Mouse (Mus musculus): Measurements from ENCODE around the gene Rbfox2.

Gene Rbfox2

DNA sequence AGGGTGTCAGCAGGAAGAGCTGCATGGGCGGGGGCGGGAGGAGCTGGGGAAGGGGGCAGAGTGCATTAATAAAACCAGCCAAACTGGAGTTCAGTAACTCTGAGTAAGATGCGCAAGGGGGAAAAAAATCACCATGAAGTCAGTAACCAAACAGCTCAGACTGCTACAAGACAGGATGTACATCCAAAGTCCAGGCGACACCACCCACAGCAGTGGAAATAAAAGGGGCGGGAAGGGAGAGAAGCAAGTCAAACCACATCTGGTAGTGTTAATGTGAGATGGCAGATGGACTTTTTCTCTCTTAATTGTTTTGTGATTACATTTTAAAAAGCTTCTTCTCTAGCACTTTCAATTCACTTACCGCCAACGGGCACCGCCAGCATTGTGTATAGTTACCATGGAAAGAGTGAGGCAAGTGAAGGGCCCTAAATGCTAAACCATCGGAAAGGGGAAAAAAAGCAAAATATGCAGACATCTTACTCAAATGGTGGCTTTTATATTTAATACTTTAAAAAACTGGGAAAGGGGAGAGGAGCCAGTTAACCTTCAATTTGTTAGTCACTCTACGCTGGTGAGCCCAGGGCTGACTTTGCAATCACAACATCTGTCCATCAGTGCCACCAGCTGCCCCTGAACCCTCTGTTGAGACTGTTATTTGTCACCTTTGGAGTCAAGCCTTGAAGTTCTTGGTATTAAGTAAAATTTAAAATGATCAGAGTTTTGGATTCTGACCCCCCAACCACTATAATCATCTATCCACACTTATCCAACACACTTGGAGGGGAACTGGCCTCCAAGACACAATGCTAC lies 202.2 kb downstream of the Rbfox2 start:
- in situ Hi-C loops (cut with MboI, MseI), result no loop called here

DNA sequence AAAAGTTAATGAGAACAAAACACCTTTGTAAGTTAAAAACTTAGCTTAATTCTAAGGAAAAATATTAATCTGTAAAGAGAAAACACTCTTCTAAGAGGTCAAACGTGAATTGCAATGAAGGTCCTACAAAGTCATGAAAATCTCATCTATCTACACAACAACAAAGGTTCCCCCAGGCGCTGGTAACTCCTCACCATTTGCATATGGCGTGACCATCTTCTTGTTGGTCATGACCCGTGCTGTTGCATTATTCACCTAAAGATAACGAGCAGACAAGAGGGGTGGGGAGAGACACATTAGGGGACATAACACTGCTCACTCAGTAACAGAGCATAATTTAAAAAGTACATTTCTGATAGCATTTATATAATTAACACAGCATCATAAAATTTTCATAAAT lies 204.1 kb downstream of the Rbfox2 start:
- in situ Hi-C loops (cut with MboI, MseI), result no loop called here

DNA sequence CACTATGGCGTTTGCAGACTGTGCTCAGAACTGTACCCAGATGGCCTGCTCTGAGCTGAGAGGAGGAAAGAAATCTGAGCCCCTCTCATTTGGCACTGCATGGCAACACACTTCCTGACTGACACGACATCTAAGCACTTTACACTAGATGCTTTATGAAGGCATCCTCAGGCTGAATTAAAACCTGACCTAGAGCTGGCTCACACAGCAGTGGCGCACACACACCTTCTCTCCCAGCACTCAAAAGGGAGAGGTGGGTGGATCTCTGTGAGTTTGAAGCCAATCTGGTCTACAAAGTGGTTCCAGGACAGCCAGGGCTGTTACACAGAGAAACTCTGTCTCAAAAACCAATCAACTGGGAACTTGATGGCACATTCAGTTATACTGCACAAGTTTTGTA lies 207.0 kb downstream of the Rbfox2 start:
- in situ Hi-C loops (cut with MboI, MseI), result no loop called here

DNA sequence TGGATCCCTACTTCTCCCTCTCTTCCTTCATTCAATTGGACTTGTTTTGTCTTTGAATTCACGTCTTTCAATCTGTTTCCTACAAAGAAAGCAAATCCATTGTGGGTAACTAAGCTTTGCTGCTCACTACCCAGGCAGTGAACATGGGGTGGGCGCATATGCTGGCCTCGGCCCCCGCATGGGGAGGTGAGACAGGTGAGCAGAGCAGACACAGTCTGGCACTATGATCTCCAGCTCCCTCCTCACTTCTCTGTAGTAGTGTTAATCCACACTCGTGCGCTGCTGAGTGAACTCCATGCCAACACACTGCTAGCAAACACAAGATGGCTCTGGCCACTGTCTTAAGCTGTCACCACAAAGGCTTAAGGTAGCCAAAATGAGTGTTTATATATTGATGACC lies 209.4 kb downstream of the Rbfox2 start:
- in situ Hi-C loops (cut with MboI, MseI), result no loop called here

DNA sequence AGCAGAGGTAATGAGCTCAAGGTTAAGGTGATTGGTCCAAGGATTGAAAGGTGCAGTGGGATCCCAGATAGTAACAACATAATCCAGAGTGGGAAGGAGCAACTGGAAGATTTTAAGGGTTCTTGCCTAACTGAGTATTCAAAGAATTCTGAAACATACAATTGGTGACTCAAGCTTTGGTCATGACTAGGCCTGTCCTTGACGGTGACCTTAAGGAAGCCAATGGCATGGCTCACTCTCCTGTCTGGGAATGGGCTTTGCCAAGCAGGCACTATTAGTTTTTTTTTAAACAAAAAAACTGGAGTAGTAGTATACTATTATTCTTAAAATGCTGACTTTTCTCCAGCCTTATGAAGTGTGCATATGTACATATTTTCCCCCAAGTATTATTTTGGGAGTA lies 211.6 kb downstream of the Rbfox2 start:
- in situ Hi-C loops (cut with MboI, MseI), result no loop called here

DNA sequence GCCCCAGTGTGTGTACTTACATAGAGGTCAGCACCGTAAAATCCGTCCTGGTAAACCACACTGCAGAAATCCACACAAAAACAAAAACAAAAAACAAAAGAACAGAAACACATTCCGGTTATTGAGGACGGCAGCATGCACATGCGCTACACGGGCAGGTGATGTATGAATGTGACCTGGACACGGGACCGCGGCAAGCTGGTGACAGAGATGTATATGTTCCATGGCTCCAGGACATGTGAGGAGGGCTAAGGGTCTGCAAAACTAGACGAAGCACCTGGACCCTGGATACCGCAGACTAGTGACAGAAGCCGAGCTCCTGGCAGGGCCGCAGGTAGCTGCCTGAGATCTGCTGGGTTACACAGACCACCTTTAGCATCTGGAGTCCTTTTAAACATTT lies 212.4 kb downstream of the Rbfox2 start:
- in situ Hi-C loops (cut with MboI, MseI), result no loop called here

GRCm38 (mm10) chr15:77091394-77091793 lies 215.4 kb downstream of the Rbfox2 start:
- in situ Hi-C loops (cut with MboI, MseI), result no loop called here

DNA sequence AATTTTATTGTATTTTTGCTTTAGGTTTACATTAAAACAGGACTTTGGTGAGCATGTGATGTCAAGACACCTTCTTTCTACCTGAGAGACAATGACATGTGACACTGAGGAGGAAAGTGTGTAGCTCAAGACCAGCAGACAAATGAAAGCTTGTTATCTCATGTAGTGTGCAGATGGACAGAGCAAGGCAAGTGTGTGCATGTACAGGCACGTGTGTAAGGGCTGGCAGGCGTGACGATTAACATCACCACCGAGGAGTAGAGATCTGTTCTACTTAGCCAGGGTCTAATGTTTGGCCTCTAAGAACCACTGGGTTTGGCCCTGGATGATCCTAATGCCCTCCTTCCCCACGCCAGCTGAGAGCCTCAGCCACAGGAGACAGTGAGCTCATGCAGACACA lies 216.3 kb downstream of the Rbfox2 start:
- in situ Hi-C loops (cut with MboI, MseI), result no loop called here

DNA sequence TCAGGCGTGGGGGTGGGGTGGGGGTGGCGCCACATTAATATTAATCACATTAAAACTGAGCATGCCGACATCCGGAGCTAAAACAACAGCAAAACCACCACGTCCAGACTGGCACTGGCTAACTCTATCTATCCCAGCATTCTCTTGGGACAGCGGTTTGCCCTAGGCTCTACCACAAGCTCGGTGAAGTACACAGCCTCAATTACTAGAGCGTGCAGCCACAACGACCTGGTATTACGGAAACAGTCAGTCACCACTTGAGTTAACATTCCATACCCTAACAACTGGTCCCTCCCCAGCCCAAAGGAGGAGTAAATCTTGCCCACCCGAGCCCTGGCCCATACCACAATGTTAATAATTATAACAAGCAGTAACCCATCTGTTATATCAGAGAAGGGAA lies 217.6 kb downstream of the Rbfox2 start:
- in situ Hi-C loops (cut with MboI, MseI), result no loop called here

- in situ Hi-C loops (cut with MboI, MseI), result no loop called here
Observed at GRCm38 (mm10) chr15:77086488-77086887, 220.3 kb downstream of the Rbfox2 start.

DNA sequence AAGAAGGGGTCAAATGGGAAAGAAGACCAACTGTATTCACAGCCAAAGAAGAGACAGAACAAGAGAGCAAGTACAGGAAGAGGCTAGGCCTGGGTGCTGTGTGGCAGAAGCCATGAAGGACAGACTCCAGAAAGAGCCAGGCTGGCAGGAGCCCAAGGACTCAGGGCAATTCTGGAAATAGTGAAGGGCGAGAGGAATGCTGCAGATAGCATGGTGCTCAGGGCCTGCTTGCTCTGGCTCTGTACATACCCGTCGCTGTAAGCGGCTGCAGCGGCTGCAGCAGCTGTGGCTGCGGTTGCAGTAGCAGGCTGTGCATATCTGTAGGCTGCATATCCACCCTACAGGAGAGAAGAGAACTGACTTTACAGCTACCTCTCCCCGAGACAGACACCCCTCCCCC lies 221.0 kb downstream of the Rbfox2 start:
- in situ Hi-C loops (cut with MboI, MseI), result no loop called here

DNA sequence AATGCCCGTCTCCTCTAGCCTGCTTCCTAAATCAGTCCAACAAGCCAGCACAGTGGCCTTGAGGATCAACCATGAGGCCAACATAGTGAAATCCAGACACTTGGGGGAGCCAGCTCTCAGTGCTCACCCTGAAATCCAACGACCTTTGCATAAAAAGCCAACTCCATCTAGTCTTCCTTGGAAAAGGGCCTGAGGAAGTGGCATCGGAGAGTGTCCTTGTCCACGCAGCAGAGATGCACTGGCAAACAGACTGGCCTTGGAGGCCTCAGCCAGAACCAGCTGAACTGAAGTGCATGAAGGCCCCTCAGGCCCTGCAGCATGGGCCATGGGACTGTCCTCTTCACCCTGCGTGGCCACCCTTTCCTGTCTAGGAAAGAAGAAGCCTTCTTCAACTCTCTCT lies 225.3 kb downstream of the Rbfox2 start:
- in situ Hi-C loops (cut with MboI, MseI), result no loop called here

DNA sequence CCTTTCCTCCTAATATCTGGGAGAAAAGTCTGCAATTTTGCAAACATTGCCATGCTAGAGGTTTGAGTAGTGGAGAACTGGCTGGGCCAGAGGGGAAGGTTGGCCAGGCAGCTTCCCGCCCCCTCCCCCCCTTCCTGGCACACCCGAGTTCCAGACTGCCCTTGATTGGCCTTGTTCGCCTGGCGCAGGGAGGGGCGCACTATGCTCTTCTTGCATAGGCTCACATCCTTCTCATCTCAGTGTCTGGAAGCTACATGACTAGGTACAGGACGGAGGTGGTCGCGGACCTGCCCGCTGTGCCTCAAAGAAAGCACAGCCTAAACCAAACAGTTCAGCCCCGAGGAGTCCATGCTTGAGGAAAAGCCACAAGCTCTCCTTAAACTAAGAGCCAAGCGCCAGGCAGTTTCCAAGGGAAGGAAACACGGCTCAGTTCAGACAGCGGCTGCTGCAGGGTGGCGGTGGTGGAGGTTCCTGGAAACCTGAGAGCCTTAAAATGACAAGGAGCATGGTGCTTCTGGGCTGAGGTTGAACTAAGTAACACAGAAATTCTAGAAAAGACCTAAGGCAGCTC lies 226.0 kb downstream of the Rbfox2 start:
- in situ Hi-C loops (cut with MboI, MseI), result no loop called here

- in situ Hi-C loops (cut with MboI, MseI), result no loop called here
Observed at GRCm38 (mm10) chr15:77079890-77080361, 226.9 kb downstream of the Rbfox2 start.

GRCm38 (mm10) chr15:77079256-77079822 lies 227.5 kb downstream of the Rbfox2 start:
- in situ Hi-C loops (cut with MboI, MseI), result no loop called here

DNA sequence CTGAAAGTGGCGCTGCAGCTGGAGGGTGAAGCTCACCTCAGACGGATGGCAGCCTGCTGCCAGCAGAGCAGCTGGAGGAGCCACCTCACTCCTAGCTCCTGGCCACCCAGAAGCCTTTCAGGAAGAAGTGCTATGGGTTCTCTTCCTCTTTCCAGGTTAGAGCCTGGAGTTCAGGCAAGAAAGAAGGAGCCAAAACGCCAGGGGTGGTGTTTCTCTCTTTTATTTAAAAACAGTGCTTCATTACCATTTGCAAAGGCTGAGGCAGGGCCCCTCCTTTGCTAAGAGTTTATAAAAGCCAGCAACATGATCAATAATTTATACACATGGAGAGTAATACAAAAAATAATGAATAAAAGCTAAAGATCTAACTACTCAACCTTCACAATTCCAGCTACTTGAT lies 228.0 kb downstream of the Rbfox2 start:
- in situ Hi-C loops (cut with MboI, MseI), result no loop called here

DNA sequence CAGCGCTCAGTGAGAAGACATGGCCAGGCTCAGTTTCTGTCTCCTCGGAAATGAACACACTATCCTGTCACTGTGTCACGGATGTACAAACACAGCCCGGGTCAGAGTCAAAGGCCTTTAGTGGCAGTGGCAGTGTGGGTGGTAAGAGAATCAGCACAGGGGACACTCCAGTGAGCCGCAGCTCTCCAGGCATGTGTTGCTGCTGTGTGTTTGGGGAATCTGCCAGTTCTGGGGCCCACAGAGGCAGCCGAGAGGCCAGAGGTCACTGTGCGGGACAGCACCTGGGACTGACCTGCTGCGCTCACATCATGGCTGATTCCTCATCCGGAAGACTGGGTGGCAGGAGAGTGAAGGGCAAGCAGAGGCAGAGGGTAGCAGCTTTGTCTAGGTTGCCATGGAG lies 228.9 kb downstream of the Rbfox2 start:
- in situ Hi-C loops (cut with MboI, MseI), result no loop called here

DNA sequence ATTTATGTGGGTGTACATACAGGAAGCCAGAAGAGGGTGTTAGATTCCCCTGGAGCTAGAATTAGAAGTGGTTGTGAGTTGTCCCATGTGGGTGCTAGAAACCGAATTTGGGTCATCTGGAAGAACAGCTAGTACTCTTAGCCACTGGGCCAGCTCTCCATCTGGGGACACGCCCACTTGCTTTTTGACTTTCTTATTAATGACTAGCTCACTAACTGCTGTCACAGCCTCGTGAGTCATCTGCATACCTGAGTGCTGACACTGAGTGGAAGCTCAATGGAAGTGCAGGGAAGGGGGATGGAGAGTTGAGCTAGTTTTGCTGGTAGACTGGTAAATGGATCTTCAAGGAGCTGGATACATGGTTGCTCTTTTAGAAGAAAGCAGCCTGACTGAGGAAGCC lies 230.3 kb downstream of the Rbfox2 start:
- in situ Hi-C loops (cut with MboI, MseI), result no loop called here

DNA sequence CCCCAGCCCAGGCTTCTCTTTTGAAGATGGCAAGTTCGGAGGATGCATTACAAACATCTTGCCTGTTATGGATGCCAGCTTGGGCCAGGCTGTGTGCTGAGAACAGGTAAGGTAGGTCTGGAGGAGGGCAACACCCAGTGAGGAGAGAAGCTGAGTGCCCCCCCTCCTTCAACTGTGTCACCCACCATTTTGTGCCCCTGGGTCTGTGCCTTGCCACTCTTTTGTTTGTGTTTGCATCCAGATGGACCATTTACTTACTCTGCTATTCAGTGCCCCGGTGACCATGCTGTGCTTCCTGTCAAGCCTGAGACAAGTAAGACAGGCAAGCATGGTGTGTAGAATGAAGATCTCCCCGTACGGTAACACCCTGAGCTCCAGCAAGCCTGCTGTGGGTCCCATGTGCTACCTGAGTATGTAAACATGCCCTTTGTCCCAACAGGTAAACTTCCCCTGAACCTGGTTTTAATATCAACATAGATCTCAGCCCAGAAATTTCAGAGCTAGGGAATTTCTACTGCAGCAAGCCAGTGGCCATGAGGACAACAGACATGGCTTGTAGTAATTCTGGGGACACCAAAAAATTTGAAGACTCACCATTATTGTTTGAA lies 234.1 kb downstream of the Rbfox2 start:
- in situ Hi-C loops (cut with MboI, MseI), result no loop called here

- in situ Hi-C loops (cut with MboI, MseI), result no loop called here
Observed at GRCm38 (mm10) chr15:77071501-77071900, 235.3 kb downstream of the Rbfox2 start.

DNA sequence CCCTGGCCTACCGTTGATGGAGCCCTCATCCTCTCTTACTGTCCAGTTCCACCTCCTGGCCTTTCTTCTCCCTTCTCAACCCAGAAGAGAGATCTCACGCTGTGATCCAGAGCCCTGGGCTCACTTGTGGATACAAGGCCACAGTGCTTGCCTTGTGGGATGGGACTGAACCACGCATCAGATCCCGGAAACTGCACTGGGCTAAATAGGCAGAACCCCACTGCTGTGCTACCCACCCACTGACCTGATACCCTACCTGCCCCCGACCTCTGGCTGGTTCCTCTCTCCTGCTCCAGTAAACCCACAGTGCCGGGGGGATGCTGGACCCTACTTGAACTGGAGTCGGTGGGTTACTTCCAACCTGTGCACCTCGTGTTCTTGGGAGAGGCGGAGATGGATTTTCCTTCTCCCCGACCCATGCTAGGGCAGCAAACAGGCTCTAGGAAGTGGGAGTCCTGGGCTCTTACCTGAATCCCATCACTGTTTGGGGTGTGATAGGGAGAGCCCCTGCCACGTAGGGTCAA lies 236.0 kb downstream of the Rbfox2 start:
- in situ Hi-C loops (cut with MboI, MseI), result no loop called here

GRCm38 (mm10) chr15:77069019-77069418 lies 237.8 kb downstream of the Rbfox2 start:
- in situ Hi-C loops (cut with MboI, MseI), result no loop called here

Measured in T-helper 2 cell (primary cell).